Mouse (Mus musculus) intestine, postnatal 0 days (tissue): Measurements from ENCODE around the gene Dbn1. TPM values are rescaled to one million over a fixed set of nuclear protein-coding genes. Genes with fewer than 3 reads are reported as not detected.

Experiments used
- ATAC-seq: fragments of 200-750 bp; cut with Nextera tagmentation; 2 replicates; pipeline ENCODE4 v1.8.0; 2017; ENCODE audit warnings: mild to moderate bottlenecking, moderate TSS enrichment, moderate library complexity
- H3K27ac ChIP-seq: fragments of 300-500 bp; sonication (generic); 2 replicates; pipeline ENCODE4 v1.5.1; 2014; ENCODE audit warnings: mild to moderate bottlenecking, low read depth, low read length, moderate library complexity
- H3K27me3 ChIP-seq: fragments of 300-500 bp; sonication (generic); replicated peaks from 2 replicates; pipeline ENCODE4 v1.6.1; 2014; ENCODE audit warnings: low read length, mixed read lengths; ENCODE audit not compliant: control insufficient read depth, insufficient read depth
- H3K36me3 ChIP-seq: fragments of 300-500 bp; sonication (generic); 2 replicates; pipeline ENCODE4 v1.6.1; 2014; ENCODE audit warnings: mild to moderate bottlenecking, moderate library complexity; ENCODE audit not compliant: control insufficient read depth, insufficient read depth
- H3K4me1 ChIP-seq: fragments of 300-500 bp; sonication (generic); replicated peaks from 2 replicates; pipeline ENCODE4 v1.6.1; 2014; ENCODE audit warnings: antibody characterized with exemption, low read length, mixed read lengths; ENCODE audit not compliant: control insufficient read depth, insufficient read depth
- H3K4me2 ChIP-seq: fragments of 300-500 bp; sonication (generic); replicated peaks from 2 replicates; pipeline ENCODE4 v1.6.1; 2014; ENCODE audit warnings: low read depth, mild to moderate bottlenecking, moderate library complexity
- H3K4me3 ChIP-seq: fragments of 300-500 bp; sonication (generic); 2 replicates; pipeline ENCODE4 v1.5.1; 2014; ENCODE audit warnings: low read depth, low read length
- H3K9ac ChIP-seq: fragments of 300-500 bp; sonication (generic); 2 replicates; pipeline ENCODE4 v1.6.1; 2014; ENCODE audit warnings: mild to moderate bottlenecking, low read depth, low read length
- H3K9me3 ChIP-seq: fragments of 300-500 bp; sonication (generic); 2 replicates; pipeline ENCODE4 v1.6.1; 2016; ENCODE audit warnings: mixed run types; ENCODE audit not compliant: control insufficient read depth
- CTCF ChIP-seq: sonication (generic); IDR thresholded peaks from 2 replicates; pipeline ENCODE4 v1.5.1; 2016; ENCODE audit warnings: low read depth, mild to moderate bottlenecking, control low read depth, antibody characterized with exemption, moderate library complexity
- WGBS: fragments of 180-500 bp; shearing (Covaris S2); extraction: QIAGEN DNeasy Blood & Tissue Kit; methylation state at CpG from one replicate; pipeline ENCODE4 v1.1.7; 2014; 5-methylcytosine and 5-hydroxymethylcytosine counted together
- polyA plus RNA-seq: library from polyadenylated mRNA; unstranded; fragments of >200 nt; fragmentation: Nextera tagmentation; extraction: Ambion mirVana; gene quantifications from 2 replicates; pipeline ENCODE4 v1.2.1, GENCODE M21; 2015

The Dbn1 gene
- polyA plus RNA-seq, 1 experiment from 2014 or later: 31.3 TPM

DNA sequence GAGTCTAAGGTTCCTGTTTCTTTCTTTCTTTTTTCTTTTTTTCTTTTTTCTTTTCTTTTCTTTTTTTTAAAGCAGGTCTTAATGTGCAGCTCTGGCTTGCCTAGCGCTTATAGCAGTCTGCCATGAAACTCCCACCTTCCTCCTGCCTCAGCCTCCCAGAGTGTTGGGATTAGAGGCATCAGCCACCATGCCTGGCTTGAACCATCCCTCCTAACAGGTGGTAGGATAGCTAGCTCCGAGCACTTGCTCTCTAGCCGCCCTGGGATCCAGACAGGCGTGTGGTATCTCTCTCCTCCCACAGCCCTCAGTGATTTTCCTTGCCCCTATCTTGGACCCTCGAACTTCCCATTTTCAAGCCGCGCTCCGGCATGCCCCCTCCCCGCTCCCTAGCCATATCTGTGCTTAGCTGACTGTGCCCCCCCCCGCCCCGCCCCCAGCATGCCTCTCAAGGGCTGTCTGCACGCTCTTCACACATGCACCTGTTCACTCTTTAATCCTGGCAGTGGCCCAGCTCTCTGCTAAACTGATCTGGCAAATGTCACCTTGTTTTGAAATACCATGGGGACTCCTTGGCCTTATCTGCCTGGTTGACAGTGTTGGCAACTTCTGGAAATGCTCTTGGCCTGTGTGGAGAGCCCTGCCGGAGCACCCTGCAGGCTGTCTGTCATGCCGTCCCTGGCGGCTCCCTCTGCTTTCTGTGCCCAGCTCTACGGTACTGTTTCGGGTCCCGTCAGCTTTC is 7.1 kb upstream of the Dbn1 start:
- Histone ChIP-seq H3K4me2 (no peak overlapping the region), H3K9me3 (no peaks in the 10 kb centered on the region), H3K4me1 (no peaks in the 10 kb centered on the region), H3K9ac (no peak overlapping the region), H3K36me3 (peaks cover 17% of the 10 kb centered on the region; the same call in 1 of the 2 replicates), H3K27ac (no peak overlapping the region), H3K27me3 (0 out of 2 replicates have a peak, but pooled peaks cover 4% of the 10 kb centered on the region), H3K4me3 (no peak overlapping the region)
- 31% methylated on average over 18 of the region's 18 CpGs for WGBS
- no peak for ATAC-seq
- no peak for TF ChIP-seq CTCF

DNA sequence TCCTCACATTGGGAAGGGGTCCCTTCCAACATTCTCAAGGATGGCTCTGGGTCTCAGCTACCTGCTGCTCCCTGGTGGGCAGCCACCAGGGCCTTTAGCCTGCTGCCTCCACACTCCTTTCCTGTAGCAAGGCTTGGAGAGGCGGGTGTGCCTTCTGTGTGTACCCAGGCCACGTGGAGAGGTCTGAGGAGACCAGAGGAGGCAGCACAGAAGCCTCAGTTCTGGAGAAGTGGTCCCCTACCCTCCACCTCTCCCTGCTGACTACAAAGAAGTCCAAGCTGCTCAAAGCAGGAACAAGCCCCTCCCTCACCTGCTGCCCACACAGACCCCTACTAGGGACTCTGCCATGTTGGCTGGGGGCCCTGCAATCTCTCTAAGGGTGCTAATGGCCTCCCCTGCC is 6.3 kb upstream of the Dbn1 start:
- Histone ChIP-seq H3K4me1 (no peaks in the 10 kb centered on the region), H3K36me3 (peaks cover 11% of the 10 kb centered on the region; the same call in 1 of the 2 replicates), H3K4me2 (no peak overlapping the region), H3K4me3 (no peak overlapping the region), H3K27ac (no peak overlapping the region), H3K27me3 (0 out of 2 replicates have a peak, but pooled peaks cover 4% of the 10 kb centered on the region), H3K9me3 (no peaks in the 10 kb centered on the region), H3K9ac (no peak overlapping the region)
- 0 out of 2 replicates have a peak, but pooled peaks have one; percentile 4 for TF ChIP-seq CTCF
- 16% methylated on average over 2 of the region's 2 CpGs for WGBS
- ATAC-seq: no peak

DNA sequence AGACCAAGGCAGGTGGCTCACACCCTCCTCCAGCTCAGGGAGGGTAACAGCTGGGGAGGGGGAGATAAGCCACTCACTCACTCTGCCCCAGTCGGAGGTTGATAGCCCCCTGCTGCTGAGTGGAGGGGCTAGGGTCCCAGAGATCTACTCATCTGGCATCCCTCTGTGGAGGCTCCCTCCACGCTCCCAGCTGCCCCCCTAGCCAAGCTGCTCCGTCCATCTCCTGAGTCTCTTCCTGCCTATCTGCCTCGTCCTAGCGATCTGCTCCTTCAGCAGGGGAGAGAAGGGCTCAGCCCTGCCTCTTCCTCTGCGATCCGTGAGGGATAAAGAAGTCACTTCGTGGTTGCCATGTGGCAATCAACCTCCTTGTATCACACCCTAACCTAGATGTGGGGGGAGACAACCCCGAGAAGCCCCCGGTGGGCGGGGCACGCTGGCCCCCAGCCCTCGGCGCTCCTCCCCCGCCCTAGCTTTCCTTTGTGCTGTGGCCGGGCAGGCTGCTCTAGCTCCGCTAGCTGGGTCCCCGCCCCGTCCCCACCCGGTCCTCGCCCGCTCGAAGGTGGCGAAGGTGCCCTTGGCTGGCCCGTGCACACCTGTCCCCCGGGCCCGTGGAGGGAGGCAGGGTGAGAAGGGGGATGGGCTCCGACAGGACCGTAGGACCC is 864 bp downstream of the Dbn1 start:
- Histone ChIP-seq H3K9me3 (no peaks in the 10 kb centered on the region), H3K36me3 (no peaks in the 10 kb centered on the region; the same call in 1 of the 2 replicates), H3K9ac (peak overlapping the region; percentile 74), H3K4me2 (peak overlapping the region; percentile 81), H3K4me1 (0 out of 2 replicates have a peak, but pooled peaks cover 2% of the 10 kb centered on the region), H3K27me3 (peaks cover 18% of the 10 kb centered on the region; the same call in 1 of the 2 replicates), H3K27ac (peak overlapping the region; percentile 66), H3K4me3 (peak overlapping the region; percentile 64)
- ATAC-seq: peak; percentile 12; the same call in 1 of the 2 replicates
- TF ChIP-seq CTCF: no peak
- under 1% methylated on average over 29 of the region's 29 CpGs for WGBS

DNA sequence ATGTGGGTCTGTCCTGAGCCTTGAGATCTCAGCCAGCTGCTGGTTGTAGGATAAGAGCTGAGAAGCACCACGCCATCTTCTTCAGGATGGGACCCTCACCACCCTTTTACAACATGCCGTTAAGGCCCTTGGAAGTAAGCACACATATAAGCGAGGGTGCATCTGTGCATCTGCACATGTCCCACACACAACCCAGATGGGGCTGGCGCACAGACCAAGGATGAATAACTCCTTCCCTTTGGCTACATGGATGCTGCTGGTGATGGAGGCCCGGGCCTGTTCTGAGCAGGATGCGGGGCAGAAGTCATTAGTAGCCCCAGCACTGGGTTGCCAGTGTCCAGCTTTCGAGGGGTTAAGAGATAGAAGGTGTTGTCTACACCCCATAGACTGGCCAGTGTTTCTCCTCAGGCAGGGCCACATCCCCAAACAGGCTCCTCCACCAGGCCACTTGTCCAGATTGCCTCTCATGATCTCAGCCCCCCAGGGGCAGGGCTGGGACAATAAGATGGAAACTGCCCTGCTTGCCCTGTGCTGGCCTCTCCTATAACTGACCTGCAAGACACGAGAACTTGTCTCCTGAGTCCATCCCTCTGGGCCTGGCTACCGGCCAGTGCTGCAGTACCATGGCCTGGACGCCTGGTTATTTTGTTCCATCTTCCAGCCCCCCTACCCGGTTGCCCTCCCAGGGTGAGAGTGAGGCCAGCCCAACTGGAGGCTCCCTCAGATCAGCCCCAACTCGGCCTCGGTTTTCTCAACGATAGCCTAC is 1.7 kb downstream of the Dbn1 start:
- H3K9ac ChIP-seq: peak overlapping the region; percentile 74; the same call in 1 of the 2 replicates
- peaks cover 4% of the 10 kb centered on the region; the same call in 1 of the 2 replicates for H3K36me3 ChIP-seq
- no peak for TF ChIP-seq CTCF
- no peak overlapping the region for H3K27ac ChIP-seq
- 0 out of 2 replicates have a peak, but pooled peaks cover 2% of the 10 kb centered on the region for H3K4me1 ChIP-seq
- no peaks in the 10 kb centered on the region for H3K9me3 ChIP-seq
- no peak for ATAC-seq
- WGBS: 43% methylated on average over 14 of the region's 14 CpGs
- peak overlapping the region; percentile 81 for H3K4me2 ChIP-seq
- peaks cover 18% of the 10 kb centered on the region; the same call in 1 of the 2 replicates for H3K27me3 ChIP-seq
- peak overlapping the region; percentile 64; the same call in 1 of the 2 replicates for H3K4me3 ChIP-seq

GRCm38 (mm10) chr13:55484520-55485088 is 3.3 kb downstream of the Dbn1 start:
- Histone ChIP-seq H3K4me2 (no peak overlapping the region; the same call in 1 of the 2 replicates), H3K9me3 (no peaks in the 10 kb centered on the region), H3K4me3 (no peak overlapping the region), H3K36me3 (peaks cover 13% of the 10 kb centered on the region; the same call in 1 of the 2 replicates), H3K4me1 (0 out of 2 replicates have a peak, but pooled peaks cover 2% of the 10 kb centered on the region), H3K27me3 (peaks cover 14% of the 10 kb centered on the region; the same call in 1 of the 2 replicates), H3K9ac (no peak overlapping the region), H3K27ac (no peak overlapping the region)
- 49% methylated on average over 7 of the region's 7 CpGs for WGBS
- no peak for TF ChIP-seq CTCF
- ATAC-seq: no peak
